9 mouse cellular contexts compared by ENCODE assay signal in genomic region chr13:52085110-52085509, GRCm38 (mm10).
DNase-seq lines count a peak whose midpoint lies in the region; ATAC-seq and TF ChIP-seq lines count a peak whose summit lies in the region.
"Had no signal": no experiment of that assay in that cellular context is flagged by ENCODE, and none has a peak within 500 bp of the region (broad histone marks: within the 10 kb centered on the region; RNA-seq: fewer than 3 reads in every experiment).

No protein-coding gene starts in this region.

- H3K4me3 ChIP-seq in liver, embryonic 12.5 days: no peak overlapping the region
- H3K4me3 ChIP-seq in G1E (ENCODE audit: low read depth, low read length): no peak overlapping the region

- TF ChIP-seq CTCF in G1E (IDR thresholded peaks at IDR 0.05; ENCODE audit: low read depth, low read length): no peak

- H3K27me3 ChIP-seq in liver, embryonic 12.5 days (replicated peaks): no peaks in the 10 kb centered on the region
- peaks cover 10% of the 10 kb centered on the region for H3K27me3 ChIP-seq in G1E (ENCODE audit: insufficient read depth, low read length)

- H3K27ac ChIP-seq in liver, embryonic 12.5 days: no peak overlapping the region

- peaks cover 15% of the 10 kb centered on the region for H3K4me1 ChIP-seq in liver, embryonic 12.5 days
- H3K4me1 ChIP-seq in G1E (ENCODE audit: insufficient read depth, low read depth, low read length): no peaks in the 10 kb centered on the region

- no peak overlapping the region for H3K4me2 ChIP-seq in liver, embryonic 12.5 days

- no peaks in the 10 kb centered on the region for H3K9me3 ChIP-seq in liver, embryonic 12.5 days (replicated peaks)
- H3K9me3 ChIP-seq in G1E (replicated peaks): no peaks in the 10 kb centered on the region

- 17% methylated on average over 3 of the region's 3 CpGs for WGBS in liver, embryonic 12.5 days (ENCODE audit: insufficient replicate concordance)

- DNase-seq in liver (peak; percentile 31), G1E (ENCODE audit: low spot score) (no peak)
- DNase-seq in kidney, postnatal 25 days: peak; percentile 45 to 50
- peak; percentile 59 for DNase-seq in naive thymus-derived CD4-positive, alpha-beta T cell, adult 2 months (ENCODE audit: low read depth)
- no peak for DNase-seq in Muller cell, postnatal 12 days (ENCODE audit: inconsistent ontology term)
- no peak for DNase-seq in cerebellum, adult 11-12 months
- DNase-seq in adrenal gland, adult (ENCODE audit: inconsistent age in 2 of 2, low spot score in 1 of 2): no peak
- DNase-seq: heart, postnatal 4 days had no signal

- H3K9ac ChIP-seq in liver, embryonic 12.5 days: no peak overlapping the region

- no peak for ATAC-seq in liver, embryonic 12.5 days
- ATAC-seq in G1E (ENCODE audit: extremely low read depth, insufficient number of reproducible peaks, low FRiP score, poor library complexity, severe bottlenecking): peak; percentile 84

- H3K36me3 ChIP-seq in liver, embryonic 12.5 days: no peaks in the 10 kb centered on the region
- H3K36me3 ChIP-seq in G1E (replicated peaks): no peaks in the 10 kb centered on the region

Comparison
In these comparisons a context has a peak if more than half of its experiments do, and no peak if none do; other contexts are left out.
1. DNase-seq: peak in liver (single experiment), kidney, postnatal 25 days (2 of 2) and naive thymus-derived CD4-positive, alpha-beta T cell, adult 2 months (single experiment); none in G1E (single experiment), Muller cell, postnatal 12 days (single experiment), cerebellum, adult 11-12 months (single experiment) and adrenal gland, adult (0 of 2).